Mouse (Mus musculus) testis, adult 2 months (tissue): ENCODE data around the gene Spast.

Experiments
- CTCF ChIP-seq: fragments of 200-500 bp; IDR thresholded peaks from 2 replicates; pipeline ENCODE4 v1.5.1; 2012; ENCODE audit warnings: low read depth, mild to moderate bottlenecking, inconsistent platforms, low read length, moderate library complexity; ENCODE audit not compliant: control insufficient read depth, insufficient read depth, insufficient replicate concordance
- POLR2A ChIP-seq: fragments of 200-500 bp; IDR thresholded peaks from 2 replicates; pipeline ENCODE4 v1.6.1; 2012; ENCODE audit warnings: low read depth, mild to moderate bottlenecking, inconsistent platforms, low read length, moderate library complexity; ENCODE audit not compliant: control insufficient read depth

GRCm38 (mm10) chr17:74304060-74304459 is 34.7 kb upstream of the Spast start:
- no peak for TF ChIP-seq CTCF
- no peak for TF ChIP-seq POLR2A
